Mouse (Mus musculus) hindbrain, embryonic 15.5 days (tissue): ENCODE results near the gene Npcd. TPM values are rescaled to one million over a fixed set of nuclear protein-coding genes. Genes with fewer than 3 reads are reported as not detected.

ENCODE experiments used
- ATAC-seq: fragments of 200-750 bp; cut with Nextera tagmentation; 2 replicates; pipeline ENCODE4 v1.8.0; 2017; ENCODE audit warnings: low read depth, moderate number of reproducible peaks, moderate TSS enrichment; ENCODE audit not compliant: low FRiP score
- H3K27ac ChIP-seq: fragments of 300-500 bp; sonication (generic); replicated peaks from 2 replicates; pipeline ENCODE4 v1.5.1; 2015; ENCODE audit warnings: mild to moderate bottlenecking, inconsistent platforms
- H3K27me3 ChIP-seq: fragments of 300-500 bp; sonication (generic); 2 replicates; pipeline ENCODE4 v1.6.1; 2015; ENCODE audit warnings: control low read depth, inconsistent platforms
- H3K36me3 ChIP-seq: fragments of 300-500 bp; sonication (generic); 2 replicates; pipeline ENCODE4 v1.6.1; 2015; ENCODE audit warnings: control low read depth, inconsistent platforms
- H3K4me1 ChIP-seq: fragments of 300-500 bp; sonication (generic); replicated peaks from 2 replicates; pipeline ENCODE4 v1.6.1; 2015; ENCODE audit warnings: control low read depth, inconsistent platforms
- H3K4me2 ChIP-seq: fragments of 300-500 bp; sonication (generic); 2 replicates; pipeline ENCODE4 v1.6.1; 2015; ENCODE audit warnings: moderate library complexity, mild to moderate bottlenecking, inconsistent platforms
- H3K4me3 ChIP-seq: fragments of 300-500 bp; sonication (generic); 2 replicates; pipeline ENCODE4 v1.5.1; 2015; ENCODE audit warnings: mild to moderate bottlenecking, inconsistent platforms
- H3K9ac ChIP-seq: fragments of 300-500 bp; sonication (generic); 2 replicates; pipeline ENCODE4 v1.6.1; 2015; ENCODE audit warnings: inconsistent platforms
- H3K9me3 ChIP-seq: fragments of 300-500 bp; sonication (generic); 2 replicates; pipeline ENCODE4 v1.6.1; 2016; ENCODE audit warnings: control low read depth, inconsistent platforms
- WGBS: fragments of 180-500 bp; shearing (Covaris S2); methylation state at CpG from one replicate; pipeline ENCODE4 v1.1.7; 2015; 5-methylcytosine and 5-hydroxymethylcytosine counted together
- polyA plus RNA-seq: library from polyadenylated mRNA; unstranded; fragments of >200 nt; fragmentation: Nextera tagmentation; extraction: Ambion mirVana; gene quantifications from 2 replicates; pipeline ENCODE4 v1.2.1, GENCODE M21; 2015

The Npcd gene
- polyA plus RNA-seq, 1 experiment from 2014 or later = 0.44 TPM

- H3K4me1 ChIP-seq = no peaks in the 10 kb centered on the region
- H3K27ac ChIP-seq = no peak overlapping the region
- no peaks in the 10 kb centered on the region for H3K36me3 ChIP-seq
- H3K9ac ChIP-seq = no peak overlapping the region
- 94% methylated on average over 5 of the region's 5 CpGs for WGBS
- H3K4me3 ChIP-seq = no peak overlapping the region
- ATAC-seq = no peak
- H3K27me3 ChIP-seq = no peaks in the 10 kb centered on the region
- no peak overlapping the region for H3K4me2 ChIP-seq
- no peaks in the 10 kb centered on the region for H3K9me3 ChIP-seq
Measured at GRCm38 (mm10) chr15:79858979-79859378, 24.9 kb upstream of the Npcd start.

- no peak overlapping the region for H3K4me2 ChIP-seq
- ATAC-seq = no peak
- H3K4me3 ChIP-seq = no peak overlapping the region
- H3K4me1 ChIP-seq = peaks cover 4% of the 10 kb centered on the region
- no peak overlapping the region for H3K27ac ChIP-seq
- H3K9me3 ChIP-seq = no peaks in the 10 kb centered on the region
- WGBS = 93% methylated on average over 2 of the region's 2 CpGs
- no peaks in the 10 kb centered on the region for H3K36me3 ChIP-seq
- no peak overlapping the region for H3K9ac ChIP-seq
- H3K27me3 ChIP-seq = no peaks in the 10 kb centered on the region
Measured at GRCm38 (mm10) chr15:79850143-79850542, 16.1 kb upstream of the Npcd start.

- Histone ChIP-seq H3K27ac (no peak overlapping the region), H3K27me3 (no peaks in the 10 kb centered on the region), H3K9me3 (no peaks in the 10 kb centered on the region), H3K4me2 (no peak overlapping the region), H3K4me1 (peaks cover 4% of the 10 kb centered on the region), H3K4me3 (no peak overlapping the region), H3K36me3 (no peaks in the 10 kb centered on the region), H3K9ac (no peak overlapping the region)
- 29% methylated on average over 5 of the region's 5 CpGs for WGBS
- no peak for ATAC-seq
Measured at GRCm38 (mm10) chr15:79847100-79847499, 13.1 kb upstream of the Npcd start.

- WGBS = 54% methylated on average over 4 of the region's 4 CpGs
- no peak overlapping the region for H3K27ac ChIP-seq
- no peaks in the 10 kb centered on the region for H3K9me3 ChIP-seq
- no peak overlapping the region for H3K4me3 ChIP-seq
- H3K9ac ChIP-seq = no peak overlapping the region
- no peaks in the 10 kb centered on the region for H3K27me3 ChIP-seq
- peaks cover 4% of the 10 kb centered on the region for H3K4me1 ChIP-seq
- ATAC-seq = no peak
- H3K36me3 ChIP-seq = no peaks in the 10 kb centered on the region
- no peak overlapping the region for H3K4me2 ChIP-seq
Measured at GRCm38 (mm10) chr15:79845986-79846385, 11.9 kb upstream of the Npcd start.

- Histone ChIP-seq H3K36me3 (no peaks in the 10 kb centered on the region), H3K9ac (no peak overlapping the region), H3K27ac (no peak overlapping the region), H3K4me1 (peaks cover 4% of the 10 kb centered on the region), H3K27me3 (no peaks in the 10 kb centered on the region), H3K9me3 (no peaks in the 10 kb centered on the region), H3K4me3 (no peak overlapping the region), H3K4me2 (no peak overlapping the region)
- no peak for ATAC-seq
- 92% methylated on average over 3 of the region's 3 CpGs for whole genome bisulfite sequencing
Measured at GRCm38 (mm10) chr15:79842985-79843384, 8.9 kb upstream of the Npcd start.

- H3K36me3 ChIP-seq = no peaks in the 10 kb centered on the region
- no peaks in the 10 kb centered on the region for H3K27me3 ChIP-seq
- peaks cover 6% of the 10 kb centered on the region for H3K4me1 ChIP-seq
- no peak overlapping the region for H3K4me2 ChIP-seq
- ATAC-seq = no peak
- H3K9ac ChIP-seq = no peak overlapping the region
- H3K27ac ChIP-seq = no peak overlapping the region
- H3K4me3 ChIP-seq = no peak overlapping the region
- H3K9me3 ChIP-seq = no peaks in the 10 kb centered on the region
- WGBS = 77% methylated on average over 2 of the region's 2 CpGs
Measured at GRCm38 (mm10) chr15:79840281-79840680, 6.2 kb upstream of the Npcd start.

- no peak for ATAC-seq
- Histone ChIP-seq H3K4me2 (peak overlapping the region; percentile 97), H3K36me3 (0 out of 2 replicates have a peak, but pooled peaks cover 4% of the 10 kb centered on the region), H3K4me1 (peaks cover 45% of the 10 kb centered on the region), H3K9ac (peak overlapping the region; percentile 49), H3K9me3 (no peaks in the 10 kb centered on the region), H3K4me3 (peak overlapping the region; percentile 91), H3K27ac (peak overlapping the region; percentile 99), H3K27me3 (no peaks in the 10 kb centered on the region)
- 37% methylated on average over 9 of the region's 9 CpGs for WGBS
Measured at GRCm38 (mm10) chr15:79834881-79835260, 834 bp upstream of the Npcd start.

- H3K4me1 ChIP-seq = peaks cover 57% of the 10 kb centered on the region
- WGBS = under 1% methylated on average over 40 of the region's 41 CpGs
Measured at GRCm38 (mm10) chr15:79833251-79834050, 586 bp downstream of the Npcd start.

GRCm38 (mm10) chr15:79832064-79832900 is 1.8 kb downstream of the Npcd start:
- Histone ChIP-seq H3K36me3 (peaks cover 7% of the 10 kb centered on the region; the same call in 1 of the 2 replicates), H3K27ac (peak overlapping the region; percentile 99), H3K4me1 (peaks cover 69% of the 10 kb centered on the region), H3K4me2 (peak overlapping the region; percentile 97), H3K9me3 (no peaks in the 10 kb centered on the region), H3K9ac (peak overlapping the region; percentile 91), H3K4me3 (peak overlapping the region; percentile 91), H3K27me3 (no peaks in the 10 kb centered on the region)
- 17% methylated on average over 18 of the region's 18 CpGs for WGBS
- ATAC-seq = no peak

More at GRCm38 (mm10) chr15:79833251-79834050, 586 bp downstream of the Npcd start:
- Histone ChIP-seq H3K4me2 (peak overlapping the region; percentile 97), H3K9me3 (no peaks in the 10 kb centered on the region), H3K9ac (peak overlapping the region; percentile 91), H3K27me3 (no peaks in the 10 kb centered on the region), H3K36me3 (peaks cover 7% of the 10 kb centered on the region; the same call in 1 of the 2 replicates), H3K4me3 (peak overlapping the region; percentile 91), H3K27ac (peak overlapping the region; percentile 99)
- ATAC-seq = 0 out of 2 replicates have a peak, but pooled peaks have one; percentile 14

- Histone ChIP-seq H3K9ac (no peak overlapping the region), H3K4me2 (no peak overlapping the region), H3K4me3 (no peak overlapping the region), H3K9me3 (no peaks in the 10 kb centered on the region), H3K36me3 (peaks cover 7% of the 10 kb centered on the region; the same call in 1 of the 2 replicates), H3K4me1 (peaks cover 81% of the 10 kb centered on the region), H3K27me3 (no peaks in the 10 kb centered on the region), H3K27ac (no peak overlapping the region)
- 5% methylated on average over 4 of the region's 4 CpGs for WGBS
- ATAC-seq = no peak
Measured at GRCm38 (mm10) chr15:79830388-79830787, 3.6 kb downstream of the Npcd start.

GRCm38 (mm10) chr15:79829431-79829830 is 4.6 kb downstream of the Npcd start:
- peaks cover 82% of the 10 kb centered on the region for H3K4me1 ChIP-seq
- 60% methylated on average over 5 of the region's 5 CpGs for WGBS
- no peak overlapping the region for H3K4me2 ChIP-seq
- no peak overlapping the region for H3K27ac ChIP-seq
- H3K9me3 ChIP-seq = no peaks in the 10 kb centered on the region
- no peaks in the 10 kb centered on the region for H3K27me3 ChIP-seq
- H3K4me3 ChIP-seq = no peak overlapping the region
- no peak for ATAC-seq
- peaks cover 7% of the 10 kb centered on the region; the same call in 1 of the 2 replicates for H3K36me3 ChIP-seq
- H3K9ac ChIP-seq = no peak overlapping the region
